Mouse (Mus musculus) G1E (cell line): ENCODE data around the gene Mybpc3.

Experiments
- CTCF ChIP-seq: IDR thresholded peaks from 2 replicates; pipeline ENCODE4 v1.5.1; 2012; ENCODE audit warnings: low read depth, low read length, inconsistent platforms, mixed read lengths
- GATA1 ChIP-seq: IDR thresholded peaks from 2 replicates; pipeline ENCODE4 v1.6.1; 2012; ENCODE audit warnings: borderline replicate concordance, low read length, inconsistent platforms, mixed read lengths
- POLR2AphosphoS5 ChIP-seq: IDR thresholded peaks from 2 replicates; pipeline ENCODE4 v1.6.1; 2012; ENCODE audit warnings: low read depth, low read length, inconsistent platforms; ENCODE audit not compliant: insufficient replicate concordance
- TAL1 ChIP-seq: conservative IDR thresholded peaks from 2 replicates; pipeline ENCODE4 v1.6.1; 2012; ENCODE audit warnings: low read depth, low read length, inconsistent platforms, mixed read lengths

DNA sequence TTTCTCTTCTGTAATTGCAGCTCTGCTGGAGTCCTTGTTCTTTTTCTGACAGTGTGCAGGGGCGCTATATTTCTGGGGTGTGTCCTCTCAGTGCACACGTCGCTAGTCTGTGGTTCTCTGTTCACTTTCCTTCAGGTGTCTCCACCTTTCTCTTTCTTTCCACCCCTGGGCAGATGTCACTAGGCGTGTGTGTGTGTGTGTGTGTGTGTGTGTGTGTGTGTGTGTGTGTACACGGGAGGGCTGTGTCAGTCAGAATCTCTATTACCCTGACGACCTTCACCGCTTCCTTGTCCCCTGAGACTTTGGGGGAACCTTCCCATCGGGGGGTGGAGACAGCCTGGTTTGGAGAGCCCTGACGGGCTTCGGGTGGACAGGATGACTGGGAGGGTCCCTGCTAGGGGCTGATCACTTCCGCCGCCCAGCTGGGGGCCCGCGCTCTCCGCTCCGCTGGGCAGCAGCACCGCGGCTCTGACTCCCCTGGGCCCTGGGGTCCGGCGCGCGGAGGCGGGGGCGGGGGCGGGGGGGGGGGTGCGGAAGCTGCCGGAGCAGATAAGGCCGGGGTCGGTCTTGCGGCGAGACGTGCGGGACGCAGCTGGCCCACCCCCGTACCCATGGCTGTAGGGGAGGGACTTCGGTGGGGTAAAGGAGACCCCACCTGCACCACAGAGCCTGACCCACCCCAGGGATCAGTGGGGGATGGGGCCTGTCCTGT lies 39.5 kb upstream of the Mybpc3 start:
- TF ChIP-seq CTCF (no peak), GATA1 (no peak), POLR2AphosphoS5 (no peak), TAL1 (no peak)
